Mouse (Mus musculus) layer of hippocampus, adult 9-11 months (tissue): ENCODE data around the gene Ckap2.

Source experiments
- DNase-seq: peaks from one replicate; pipeline ENCODE4 v3.0.0; 2022

The Ckap2 gene

GRCm38 (mm10) chr8:22185431-22186397, at the start of gene Ckap2:
Gene Ckap2, minus strand, starts transcription at chr8:22185819.
- DNase-seq, result peak; percentile 78

- DNase-seq, result no peak
These were observed 43.0 kb upstream of the Ckap2 start for GRCm38 (mm10) chr8:22228621-22229020.

GRCm38 (mm10) chr8:22227061-22227877, 41.6 kb upstream of the Ckap2 start, which contains the start of gene Thsd1:
Gene Thsd1, plus strand, starts transcription at chr8:22227313.
- DNase-seq, result no peak

- no peak for DNase-seq
These were observed 40.7 kb upstream of the Ckap2 start for GRCm38 (mm10) chr8:22226361-22226760.

GRCm38 (mm10) chr8:22214826-22215225, 29.2 kb upstream of the Ckap2 start:
- DNase-seq, result no peak

- no peak for DNase-seq
These were observed 23.4 kb upstream of the Ckap2 start for GRCm38 (mm10) chr8:22209012-22209411.

- no peak for DNase-seq
These were observed 21.9 kb upstream of the Ckap2 start for GRCm38 (mm10) chr8:22207535-22207934.

GRCm38 (mm10) chr8:22199481-22199880, 13.9 kb upstream of the Ckap2 start:
- DNase-seq, result no peak

GRCm38 (mm10) chr8:22197914-22198313, 12.3 kb upstream of the Ckap2 start:
- DNase-seq, result no peak

- DNase-seq, result no peak
These were observed 7.9 kb upstream of the Ckap2 start for GRCm38 (mm10) chr8:22193432-22194010.

GRCm38 (mm10) chr8:22192660-22193431, 7.2 kb upstream of the Ckap2 start, which contains the start of gene Vps36:
Gene Vps36, plus strand, starts transcription at chr8:22192809.
- DNase-seq, result peak; percentile 84

GRCm38 (mm10) chr8:22184884-22185283, 735 bp downstream of the Ckap2 start:
- DNase-seq, result no peak

GRCm38 (mm10) chr8:22175966-22176365, 9.7 kb downstream of the Ckap2 start:
- DNase-seq, result no peak

- no peak for DNase-seq
These were observed 16.5 kb downstream of the Ckap2 start for GRCm38 (mm10) chr8:22169167-22169566.

- DNase-seq, result peak; percentile 83
These were observed 19.5 kb downstream of the Ckap2 start, which contains the start of gene Nek3 for GRCm38 (mm10) chr8:22166080-22166603. Gene Nek3, minus strand, starts transcription at chr8:22166435.

GRCm38 (mm10) chr8:22165251-22166079, 20.2 kb downstream of the Ckap2 start:
- no peak for DNase-seq

GRCm38 (mm10) chr8:22164431-22164830, 21.2 kb downstream of the Ckap2 start:
- no peak for DNase-seq

- no peak for DNase-seq
These were observed 23.4 kb downstream of the Ckap2 start for GRCm38 (mm10) chr8:22162206-22162605.

GRCm38 (mm10) chr8:22150345-22150663, 35.3 kb downstream of the Ckap2 start:
- DNase-seq, result no peak

- no peak for DNase-seq
These were observed 35.8 kb downstream of the Ckap2 start for GRCm38 (mm10) chr8:22149643-22150344.

GRCm38 (mm10) chr8:22148367-22148740, 37.3 kb downstream of the Ckap2 start:
- no peak for DNase-seq
